Mouse (Mus musculus): ENCODE results near the gene Pxylp1. TPM values are rescaled to one million over a fixed set of nuclear protein-coding genes. Genes with fewer than 3 reads are reported as not detected.
"Not testable (repeated sequence)": the region's sequence is repeated elsewhere in the genome, so short reads cannot be mapped to it uniquely, and the experiment has no call there.

The Pxylp1 gene
- 10 to 100 TPM; 18.7 to 23.6 TPM for total RNA-seq (2021)
- long read RNA-seq, transcript Pxylp1-201 (6 exons, 2,908 nt) = major isoform, 15 of 23 reads
- long read RNA-seq, partial matches to known transcripts = 0 of 23 reads
- long read RNA-seq, other reads (novel, unspliced or antisense) = 7 of 23 reads

- DNase-seq (ENCODE audit: low spot score in 2 of 2) = no peak
Observed at GRCm38 (mm10) chr9:96892546-96892945, at the start of gene Pxylp1. Gene Pxylp1 (minus strand): TSS chr9:96892669.

- DNase-seq (ENCODE audit: low spot score in 2 of 2) = no peak
Observed at GRCm38 (mm10) chr9:96938887-96939286, 46.4 kb upstream of the Pxylp1 start.

DNA sequence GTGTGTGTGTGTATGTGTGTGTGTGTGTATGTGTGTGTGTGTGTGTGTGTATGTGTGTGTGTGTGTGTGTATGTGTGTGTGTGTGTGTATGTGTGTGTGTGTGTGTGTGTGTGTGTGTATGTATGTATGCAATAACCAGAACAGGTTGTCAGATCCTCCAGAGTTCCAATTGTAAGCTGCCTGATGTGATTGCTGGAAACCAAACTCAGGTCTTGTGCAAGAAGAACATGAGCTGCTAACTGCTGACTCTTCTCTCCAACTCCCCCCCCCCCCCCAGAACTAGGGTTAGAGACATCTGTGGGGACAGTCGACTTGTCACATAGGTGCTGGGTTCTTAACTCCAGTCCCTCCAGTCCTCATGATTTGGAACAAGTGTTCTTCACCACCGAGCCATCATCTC lies 44.0 kb upstream of the Pxylp1 start:
- DNase-seq (ENCODE audit: low spot score in 2 of 2) = not testable (repeated sequence)

GRCm38 (mm10) chr9:96935556-96936300 lies 43.3 kb upstream of the Pxylp1 start:
- DNase-seq (ENCODE audit: low spot score in 2 of 2) = no peak

DNA sequence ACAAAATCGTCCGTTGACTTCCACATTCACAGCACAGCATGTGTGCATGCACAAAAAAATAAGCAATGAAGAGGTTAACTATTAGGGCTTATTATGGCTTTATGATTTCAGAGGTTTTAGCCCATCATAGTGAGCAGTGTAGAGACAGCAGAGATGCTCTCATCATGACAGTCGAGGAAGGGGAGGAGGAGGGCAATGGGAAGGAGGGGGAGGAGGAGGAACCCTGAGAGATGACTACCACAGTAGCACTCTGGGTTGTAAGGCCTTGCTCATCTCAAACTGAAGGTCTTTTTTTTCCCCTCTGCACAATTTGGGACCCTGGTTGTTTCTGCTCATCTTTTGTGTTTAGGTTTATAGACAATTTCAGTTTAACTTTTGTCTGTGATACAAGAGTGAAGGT lies 42.3 kb upstream of the Pxylp1 start:
- no peak for DNase-seq (ENCODE audit: low spot score in 2 of 2)

DNA sequence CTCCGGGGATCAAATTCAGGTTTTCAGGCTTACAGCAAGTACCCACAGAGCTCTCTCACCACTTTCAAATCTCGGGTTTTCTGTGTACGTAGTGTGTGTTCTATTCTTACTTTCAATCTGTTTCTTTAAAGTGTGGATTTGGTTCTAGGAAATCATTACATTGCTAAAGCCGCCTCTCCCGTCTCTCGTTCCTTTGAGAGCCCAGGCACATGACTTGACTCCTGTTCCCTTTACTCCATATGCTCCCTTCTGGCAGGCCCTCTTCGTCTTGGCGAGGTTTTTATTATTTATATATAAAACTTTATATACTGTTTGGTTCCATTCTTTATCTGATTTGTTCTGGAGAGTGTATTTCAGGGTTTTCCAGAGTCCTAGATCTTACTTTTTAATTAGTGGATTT lies 40.3 kb upstream of the Pxylp1 start:
- no peak for DNase-seq (ENCODE audit: low spot score in 2 of 2)

DNA sequence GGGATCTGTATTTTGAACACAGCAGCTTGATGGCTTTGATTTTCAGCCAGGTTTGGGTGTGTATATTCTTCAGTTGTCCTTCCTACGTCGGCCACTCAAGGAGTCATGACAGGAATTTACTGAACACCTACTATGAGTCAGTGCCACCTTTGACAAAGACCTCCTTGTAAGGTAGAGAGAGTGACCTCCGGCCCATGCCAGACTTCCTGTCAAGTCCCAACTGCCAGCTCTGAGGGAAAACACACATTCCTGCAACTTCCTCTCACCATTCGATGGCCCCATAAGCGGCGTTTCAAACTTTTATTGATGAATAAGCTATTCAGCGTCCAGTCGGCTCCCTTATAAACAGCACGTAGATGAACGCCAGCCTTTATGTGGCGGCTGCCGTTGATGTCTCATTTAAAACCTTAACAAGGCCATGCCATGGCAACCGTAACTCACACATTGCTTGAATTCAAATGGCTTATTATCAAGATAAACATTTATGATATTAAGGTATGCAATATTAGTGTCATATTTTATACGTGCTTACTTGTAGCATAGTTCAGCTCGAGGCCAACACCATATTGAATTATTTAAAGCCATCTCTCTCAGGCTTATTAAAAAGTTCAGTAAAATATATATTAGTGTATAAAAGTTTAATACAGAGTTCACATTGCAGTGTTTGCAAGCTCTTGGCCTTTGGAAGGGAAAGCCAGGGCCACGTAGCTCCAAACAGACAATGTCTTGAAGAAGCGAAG lies 31.3 kb upstream of the Pxylp1 start:
- DNase-seq (ENCODE audit: low spot score in 2 of 2) = no peak

DNA sequence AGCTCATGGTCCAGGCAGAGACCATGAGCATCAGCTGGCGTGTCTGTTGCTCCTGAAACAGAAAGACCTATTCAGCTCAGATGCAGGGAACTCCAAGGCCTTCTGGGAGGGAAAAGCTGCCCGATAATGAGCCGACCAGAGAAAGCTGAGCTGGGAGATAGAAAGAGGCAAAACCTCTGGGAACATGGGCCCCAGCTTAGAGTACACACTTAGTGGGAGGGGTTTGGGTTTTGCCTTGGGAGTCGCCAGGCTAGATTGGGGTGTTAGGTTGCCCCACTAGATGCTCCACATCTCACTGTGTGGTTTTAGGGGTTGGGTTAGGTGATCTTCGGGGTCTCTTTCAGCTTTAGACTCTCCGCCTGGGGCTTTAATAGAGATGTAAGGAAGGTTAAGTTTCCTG lies 30.6 kb upstream of the Pxylp1 start:
- no peak for DNase-seq (ENCODE audit: low spot score in 2 of 2)

- peak; percentile 94 to 99 for DNase-seq (ENCODE audit: low spot score in 2 of 2)
Observed at GRCm38 (mm10) chr9:96916620-96917538, 24.4 kb upstream of the Pxylp1 start.

DNA sequence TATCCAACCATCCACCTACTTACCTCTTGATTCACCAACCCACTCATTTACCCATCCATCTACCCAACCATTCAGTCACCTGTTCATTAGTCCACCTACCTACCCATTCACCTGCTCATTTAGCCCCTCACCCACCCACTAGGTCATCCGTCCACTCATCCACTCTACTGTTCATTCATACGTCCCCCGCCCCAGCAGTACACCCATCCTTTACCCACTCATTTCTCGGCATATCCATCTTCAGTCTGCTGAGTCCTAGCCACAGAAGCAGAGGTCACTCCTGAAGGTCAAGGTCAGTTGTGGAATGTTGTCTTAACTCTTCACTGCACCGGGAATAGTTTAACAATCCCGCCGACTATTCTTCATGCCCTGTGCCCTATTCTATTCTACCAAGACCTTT lies 23.6 kb upstream of the Pxylp1 start:
- DNase-seq (ENCODE audit: low spot score in 2 of 2) = no peak

DNA sequence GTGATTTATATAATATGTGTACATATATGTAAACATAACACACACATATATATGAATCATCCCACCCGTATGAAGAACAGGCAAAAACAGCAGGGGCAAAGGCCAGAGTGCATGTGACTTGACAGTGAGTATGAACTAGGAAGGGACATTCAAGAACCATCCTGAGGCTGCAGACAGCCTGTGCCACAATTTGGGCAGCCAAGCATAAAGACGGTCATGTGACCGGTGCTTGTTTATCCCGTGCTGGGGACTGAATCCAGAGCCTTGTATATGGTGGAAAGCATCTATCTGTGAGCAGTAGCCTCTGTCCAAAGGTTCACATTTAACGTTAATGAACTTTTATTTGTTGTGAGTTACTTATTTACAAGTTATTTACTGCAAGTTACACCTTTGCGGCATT lies 22.4 kb upstream of the Pxylp1 start:
- no peak for DNase-seq (ENCODE audit: low spot score in 2 of 2)

DNA sequence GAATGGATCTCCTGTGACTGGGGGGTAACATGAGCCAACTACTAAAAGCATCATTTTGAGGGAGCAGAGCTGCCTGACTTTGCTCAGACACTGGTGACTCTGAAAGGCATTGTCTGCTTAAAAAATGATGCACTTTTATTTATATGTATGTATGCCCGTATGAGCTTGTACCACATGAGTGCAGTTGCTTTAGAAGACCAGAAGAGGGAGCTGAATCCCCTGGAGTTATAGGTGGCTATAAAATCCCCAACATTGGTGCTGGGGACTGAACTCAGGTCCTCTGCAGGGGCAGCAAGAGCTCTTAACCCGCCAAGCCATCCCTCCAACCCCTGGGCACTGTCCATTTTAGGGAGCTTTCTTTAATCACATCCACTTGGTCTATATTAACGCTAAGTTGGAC lies 21.5 kb upstream of the Pxylp1 start:
- no peak for DNase-seq (ENCODE audit: low spot score in 2 of 2)

DNA sequence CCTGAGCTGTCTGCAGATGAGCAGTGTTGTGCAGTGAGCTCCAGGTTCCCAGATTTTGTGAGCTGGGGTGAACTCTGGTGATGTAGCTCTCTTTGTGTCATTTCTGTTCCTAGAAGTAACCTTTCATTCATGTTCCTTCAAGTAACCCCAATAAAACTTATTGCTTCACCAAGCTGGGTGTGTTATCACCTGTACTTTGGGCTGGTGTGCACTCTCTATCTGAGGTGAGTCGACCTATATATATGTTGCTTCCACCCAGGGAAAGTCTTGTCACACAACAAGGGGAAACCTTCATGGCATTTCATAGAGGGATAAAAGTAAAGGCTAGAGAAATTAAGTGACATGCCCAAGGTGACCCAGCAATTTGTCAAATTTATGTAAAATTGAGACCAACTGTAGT lies 17.0 kb upstream of the Pxylp1 start:
- no peak for DNase-seq (ENCODE audit: low spot score in 2 of 2)

DNA sequence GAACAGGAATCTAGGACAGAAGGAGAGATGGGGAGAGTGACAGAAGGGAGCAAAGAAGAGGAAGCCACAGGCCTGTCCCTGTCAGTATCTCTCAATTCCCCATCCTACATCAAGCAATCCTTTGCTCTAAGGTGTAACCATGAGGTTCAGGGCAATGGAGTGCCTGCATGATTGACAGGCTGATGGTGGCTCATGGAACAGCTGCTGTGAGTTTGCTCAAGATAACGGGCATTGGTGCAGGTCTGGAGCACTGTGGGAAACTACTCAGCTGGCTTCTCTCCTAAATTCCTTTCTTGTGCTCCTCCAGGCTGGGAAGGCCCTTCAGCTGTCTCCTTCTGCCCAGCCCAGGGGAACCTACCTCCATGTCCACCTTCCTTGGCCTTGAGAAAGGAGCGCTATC lies 16.3 kb upstream of the Pxylp1 start:
- no peak for DNase-seq (ENCODE audit: low spot score in 2 of 2)

DNA sequence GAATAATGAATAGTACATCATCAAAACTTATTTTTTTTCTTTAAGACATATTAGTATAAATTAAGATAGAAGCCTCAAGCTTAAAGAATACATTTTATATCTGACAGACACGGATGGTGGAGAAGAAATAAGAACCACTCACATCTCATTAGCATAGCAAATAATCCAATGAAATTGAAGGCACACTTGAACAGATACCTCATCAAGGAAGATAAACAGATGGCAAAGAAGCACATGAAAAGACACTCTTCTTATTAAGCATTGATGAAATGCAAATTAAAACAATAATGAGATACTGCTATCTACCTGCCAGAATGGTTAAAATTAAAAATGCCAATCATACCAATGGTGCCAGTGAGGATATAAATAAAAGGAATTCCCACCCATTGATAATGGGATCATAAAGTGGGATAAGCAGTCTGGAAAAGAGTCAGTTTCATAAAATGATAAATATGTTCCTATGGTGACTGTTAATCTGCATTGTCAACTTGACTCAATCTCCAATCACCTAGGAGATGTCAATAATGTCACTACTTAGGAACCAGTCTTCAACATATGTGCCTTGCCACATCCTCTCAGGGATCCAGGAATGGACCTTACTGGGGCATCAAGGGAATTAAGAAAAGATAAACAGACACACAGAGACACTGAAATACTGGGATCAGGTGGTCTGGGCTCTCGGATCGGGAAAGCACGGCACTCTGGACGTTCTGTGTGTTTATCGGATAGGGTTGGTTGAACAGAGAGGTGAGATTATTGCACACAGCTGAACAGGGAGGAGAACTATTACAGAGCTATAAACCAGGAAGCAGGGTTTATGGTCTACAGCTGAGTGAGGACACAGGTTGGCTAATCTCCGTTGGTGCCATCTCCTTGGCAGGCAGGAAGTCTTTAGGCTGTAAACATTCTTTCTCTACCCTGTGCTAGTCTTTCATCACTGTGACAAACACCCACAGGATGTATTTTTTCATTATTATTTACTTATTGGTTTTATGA lies 12.2 kb upstream of the Pxylp1 start:
- no peak for DNase-seq (ENCODE audit: low spot score in 2 of 2)

- DNase-seq (ENCODE audit: low spot score in 2 of 2) = no peak
Observed at GRCm38 (mm10) chr9:96899717-96900116, 7.2 kb upstream of the Pxylp1 start.

DNA sequence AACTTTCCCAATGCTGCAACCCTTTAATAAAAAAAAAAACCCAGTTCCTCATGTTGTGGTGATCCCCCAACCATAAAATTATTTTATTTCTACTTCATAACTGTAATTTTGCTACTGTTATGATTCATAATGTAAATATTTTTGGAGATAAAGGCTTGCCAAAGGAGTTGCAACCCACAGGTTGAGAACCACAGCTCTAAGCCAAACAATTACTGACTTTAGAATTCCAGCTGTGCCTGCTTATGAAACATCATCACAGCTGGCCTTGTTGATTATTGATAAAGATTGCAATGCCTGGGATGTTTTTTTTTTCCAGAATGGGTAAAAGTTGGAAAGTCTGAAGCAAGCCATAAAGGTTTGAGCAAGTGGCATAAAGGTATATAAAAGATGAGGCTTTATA lies 6.5 kb upstream of the Pxylp1 start:
- DNase-seq (ENCODE audit: low spot score in 2 of 2) = no peak

DNA sequence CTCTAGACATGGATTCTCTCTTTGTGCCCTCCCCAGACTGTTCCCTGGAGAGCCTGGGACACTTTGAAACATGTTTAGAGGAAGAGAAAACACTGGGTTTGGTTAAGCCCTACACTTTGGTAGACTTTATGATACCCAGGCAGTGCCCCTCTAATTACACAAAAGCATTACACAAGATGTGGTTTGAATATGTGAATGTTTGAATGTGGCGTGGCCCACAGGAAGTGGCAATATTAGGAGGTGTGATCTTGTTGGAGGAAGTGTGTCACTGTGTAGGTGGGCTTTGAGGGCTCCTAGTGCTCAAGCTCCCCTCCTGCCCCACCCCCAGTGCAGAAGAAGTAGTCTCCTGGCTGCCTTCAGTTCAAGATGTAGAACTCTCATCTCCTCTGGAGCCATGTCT lies 4.2 kb upstream of the Pxylp1 start:
- DNase-seq (ENCODE audit: low spot score in 2 of 2) = no peak

DNA sequence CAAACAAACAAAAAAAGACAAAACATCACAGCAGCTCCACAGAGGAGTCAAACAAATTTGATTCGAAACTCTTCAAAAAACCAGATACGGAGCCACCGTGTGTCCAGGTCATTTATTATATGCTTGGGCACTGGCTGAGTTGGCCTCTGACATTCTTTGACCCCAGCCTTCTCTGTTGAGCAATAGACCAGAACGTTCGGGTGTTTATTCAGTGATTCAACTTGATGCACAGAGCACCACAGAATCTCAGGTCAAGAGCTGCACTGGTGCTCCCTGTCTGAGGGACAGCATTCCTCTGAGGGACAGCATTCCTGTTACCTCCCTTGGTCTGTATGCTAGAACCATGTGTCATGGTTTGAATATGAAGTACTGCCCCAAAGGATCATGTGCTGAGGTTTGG lies 1.1 kb upstream of the Pxylp1 start:
- no peak for DNase-seq (ENCODE audit: low spot score in 2 of 2)

All from layer of hippocampus, adult 18-20 months (tissue).